Mouse (Mus musculus) lung, adult 18-20 months (tissue): Measurements from ENCODE around the gene Ahnak2.
"Not testable (repeated sequence)": the region's sequence is repeated elsewhere in the genome, so short reads cannot be mapped to it uniquely, and the experiment has no call there.

Experiments
- DNase-seq, 2 experiments: peaks; one replicate each; pipeline ENCODE4 v3.0.0; 2022; ENCODE audit warnings: mixed read lengths in 2 of 2

Ahnak2 gene

DNA sequence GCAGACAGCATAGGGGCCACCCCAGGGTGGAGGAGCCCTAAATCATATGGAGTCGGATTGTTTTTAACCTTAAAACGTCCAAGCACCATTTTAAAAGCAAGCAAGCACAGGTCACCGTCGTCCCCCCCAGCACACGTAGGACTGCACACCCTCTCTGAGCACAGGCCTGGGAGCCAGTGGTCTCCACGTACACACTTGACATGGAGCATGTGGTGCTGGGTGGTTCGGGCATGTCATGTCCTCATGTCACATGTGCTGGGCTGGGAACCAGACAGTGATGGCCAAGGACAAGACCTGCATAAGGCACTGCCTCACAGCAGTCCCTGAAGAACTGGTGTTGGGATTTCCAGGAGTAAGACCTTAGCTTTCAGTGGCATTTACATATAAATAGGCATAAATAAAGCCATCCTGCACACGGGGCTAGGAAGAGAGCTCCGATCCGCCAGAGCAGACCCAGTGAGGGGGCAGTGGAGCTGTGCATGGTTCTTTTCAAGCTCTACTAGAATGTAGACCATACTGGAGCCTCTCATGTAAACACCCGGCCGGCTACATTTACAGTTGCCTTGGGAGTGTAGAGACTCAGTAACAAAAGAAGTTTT, 18.0 kb upstream of the Ahnak2 start:
- DNase-seq: no peak

- DNase-seq: no peak
These were observed 16.7 kb upstream of the Ahnak2 start for GRCm38 (mm10) chr12:112819057-112819662.

DNA sequence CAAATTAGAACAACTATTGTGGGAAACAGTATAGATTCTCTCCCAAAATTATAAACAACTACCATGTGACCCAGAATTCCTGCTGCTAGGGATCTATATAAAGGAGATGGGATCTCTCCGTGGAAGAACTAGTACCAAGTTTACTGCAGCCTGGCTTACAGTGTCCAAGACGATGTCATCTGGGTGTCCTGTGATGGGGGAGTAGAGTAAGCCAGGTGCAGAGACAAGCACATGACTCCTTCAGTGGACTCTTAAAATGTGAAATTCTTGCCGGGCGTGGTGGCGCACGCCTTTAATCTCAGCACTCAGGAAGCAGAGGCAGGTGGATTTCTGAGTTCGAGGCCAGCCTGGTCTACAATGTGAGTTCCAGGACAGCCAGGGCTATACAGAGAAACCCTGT, 14.4 kb upstream of the Ahnak2 start:
- DNase-seq: not testable (repeated sequence)

DNA sequence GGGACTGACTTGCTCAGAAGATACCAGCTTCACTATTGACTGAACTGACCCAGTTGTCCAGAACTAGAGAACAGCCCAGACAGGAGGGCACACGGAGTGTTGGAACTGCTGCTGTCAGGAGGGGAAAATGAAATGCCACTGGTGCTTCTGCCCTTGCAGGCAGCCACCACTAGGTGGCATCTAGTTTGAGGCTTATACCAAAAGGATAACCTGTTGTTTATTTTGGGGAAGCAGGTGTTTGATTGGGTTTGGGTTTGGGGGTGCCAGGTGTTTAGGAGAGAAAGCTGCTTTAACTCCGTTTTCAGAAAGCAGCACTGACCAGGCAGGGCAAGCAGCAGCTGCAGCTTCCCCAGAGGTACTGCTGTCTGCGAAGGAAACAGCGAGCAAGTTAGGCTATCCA, 13.8 kb upstream of the Ahnak2 start:
- peak in 1 of 2 experiments; percentile 56 for DNase-seq

DNA sequence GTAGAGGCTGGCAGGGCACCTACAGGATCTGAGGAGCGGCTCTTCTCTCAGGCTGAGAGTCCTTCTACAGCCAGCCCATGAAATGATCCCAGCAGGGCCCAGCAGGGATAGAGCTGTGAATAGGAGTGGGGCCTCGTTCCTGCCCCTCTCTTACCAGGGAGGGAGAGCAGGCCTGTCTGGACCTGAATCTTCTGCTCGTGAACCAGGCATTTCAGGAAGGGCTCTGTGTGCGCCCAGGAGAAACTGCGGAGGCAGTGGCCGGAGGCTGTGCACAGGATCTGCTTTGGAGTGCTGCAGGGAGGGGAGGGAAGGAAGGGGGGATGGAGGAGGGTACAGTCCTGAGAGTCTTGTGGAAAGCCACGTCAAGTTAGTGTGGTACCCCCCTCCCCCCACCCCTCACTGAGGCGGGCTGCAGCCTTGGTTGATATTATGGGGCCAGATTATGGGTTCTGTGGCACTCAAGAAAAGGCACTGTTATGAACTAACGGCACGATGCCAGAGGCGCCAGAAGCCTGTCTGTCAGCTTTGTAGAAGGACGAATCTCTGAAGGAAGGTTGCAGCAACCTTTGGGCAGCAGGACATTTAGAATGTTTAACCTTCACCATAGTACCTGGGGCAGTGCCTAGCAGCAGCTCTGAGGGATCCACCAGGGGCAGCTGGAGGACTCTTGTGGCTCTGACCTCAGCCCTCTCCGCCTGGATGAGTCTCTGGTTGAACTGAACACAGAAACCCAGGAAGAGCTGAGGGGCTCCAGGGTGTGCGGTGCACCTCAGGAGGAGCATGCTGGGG, 12.4 kb upstream of the Ahnak2 start:
- no peak for DNase-seq

GRCm38 (mm10) chr12:112813370-112813769, 10.9 kb upstream of the Ahnak2 start:
- DNase-seq: no peak

- DNase-seq: no peak
These were observed 7.8 kb upstream of the Ahnak2 start for GRCm38 (mm10) chr12:112810092-112810885.

GRCm38 (mm10) chr12:112809641-112810040, 7.2 kb upstream of the Ahnak2 start:
- DNase-seq: no peak

DNA sequence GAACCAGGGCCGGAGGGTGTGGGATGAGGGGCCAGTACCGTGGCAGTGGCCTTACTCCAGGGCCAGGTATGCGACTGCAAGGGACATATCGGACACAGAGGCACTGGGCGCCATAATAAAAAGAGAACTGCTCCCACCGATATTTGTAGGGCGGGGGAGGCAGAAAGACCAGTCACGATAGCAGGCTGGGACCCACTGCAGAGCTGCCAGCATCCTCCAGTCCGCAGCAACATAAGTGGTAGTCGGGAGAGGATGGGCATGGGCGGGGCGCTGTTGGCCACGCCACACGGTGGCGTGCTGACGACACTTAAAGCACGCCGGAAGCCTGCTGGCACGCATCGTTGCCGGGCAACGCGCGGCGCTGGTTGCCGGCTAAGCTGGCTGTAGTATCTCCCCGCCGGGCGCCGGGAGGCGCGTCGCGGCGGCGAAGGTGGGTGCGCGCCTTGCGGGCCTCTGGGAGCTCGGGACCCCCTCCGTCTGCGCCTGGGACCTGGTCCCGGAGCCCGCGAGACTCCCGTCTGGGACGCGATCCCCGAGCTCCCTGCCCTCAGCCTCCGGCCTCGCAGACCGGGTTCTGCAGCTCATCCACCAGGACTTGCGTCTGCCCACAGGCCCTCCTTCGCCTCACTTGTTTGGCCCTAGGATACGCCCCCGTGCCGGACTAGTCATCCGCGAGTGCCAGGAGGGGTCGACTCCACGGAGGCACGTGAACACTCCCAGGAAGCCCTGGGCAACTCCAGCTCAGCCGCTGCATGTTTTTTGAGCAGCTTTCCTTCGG, 6.3 kb upstream of the Ahnak2 start, which contains the start of gene Clba1:
Gene Clba1, plus strand, starts transcription at position 351 of the 778 bp plus-strand sequence.
- peak; percentile 91 to 94 for DNase-seq

GRCm38 (mm10) chr12:112808212-112808586, 5.7 kb upstream of the Ahnak2 start:
- no peak for DNase-seq

DNA sequence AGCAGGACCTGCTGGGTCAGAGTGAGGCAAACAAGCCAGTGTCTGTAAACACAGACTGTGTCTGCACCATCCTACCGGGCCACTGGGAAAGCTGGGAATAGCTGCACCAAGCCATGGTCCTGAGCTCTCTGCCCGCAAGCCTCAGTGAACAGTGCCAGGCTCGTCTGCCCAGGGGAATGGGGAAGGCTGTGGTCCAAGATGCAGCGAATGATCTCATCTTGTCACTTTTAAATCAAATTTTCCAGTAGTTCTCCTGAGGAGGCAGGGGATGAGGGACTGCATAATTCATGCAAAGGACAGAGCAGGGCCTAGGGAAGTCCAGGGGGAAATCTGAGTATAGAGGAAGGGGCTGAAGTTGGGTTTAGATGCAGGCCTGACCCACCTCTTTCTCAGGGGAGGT, 5.3 kb upstream of the Ahnak2 start:
- DNase-seq: no peak

DNA sequence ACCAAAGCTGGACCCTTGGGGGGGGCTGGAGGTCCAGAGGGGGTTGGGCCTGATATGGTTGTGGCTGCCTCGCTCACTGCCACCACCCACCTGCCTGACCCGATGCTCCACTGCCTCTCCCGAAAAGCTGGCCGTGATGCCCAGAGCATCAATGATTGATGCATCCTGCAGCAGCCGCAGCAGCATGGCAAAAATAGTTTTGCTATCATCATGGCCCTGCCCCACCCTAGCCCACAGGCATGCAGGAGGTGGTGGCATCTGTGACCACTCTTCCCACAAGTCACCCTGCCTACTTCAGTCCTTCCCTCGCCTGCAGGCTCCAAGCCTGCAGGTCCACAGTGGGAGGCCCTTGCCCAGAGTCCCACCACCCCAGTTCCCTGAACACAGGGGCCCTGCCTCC, 3.6 kb upstream of the Ahnak2 start:
- DNase-seq: no peak

DNA sequence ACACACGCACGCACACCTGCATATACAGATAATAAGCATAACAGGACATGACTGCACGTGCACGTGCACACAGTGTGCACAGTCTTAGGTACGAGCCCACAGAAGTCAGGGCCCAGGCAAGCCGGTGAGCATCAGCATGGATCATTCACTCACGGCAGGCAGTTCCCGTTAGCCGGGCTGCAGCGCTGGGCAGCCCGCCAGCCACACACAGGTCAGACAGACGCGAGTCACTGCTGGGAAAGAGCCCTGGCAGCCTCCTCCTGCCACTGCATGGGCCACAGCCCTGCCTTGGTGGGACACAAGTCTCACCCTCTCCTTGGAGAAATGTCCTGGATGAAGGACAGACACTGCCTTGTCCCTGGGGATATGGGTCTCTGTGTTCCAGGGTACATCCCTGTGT, 1.6 kb upstream of the Ahnak2 start:
- DNase-seq: no peak

GRCm38 (mm10) chr12:112802917-112803316, 460 bp upstream of the Ahnak2 start:
- DNase-seq: no peak

DNA sequence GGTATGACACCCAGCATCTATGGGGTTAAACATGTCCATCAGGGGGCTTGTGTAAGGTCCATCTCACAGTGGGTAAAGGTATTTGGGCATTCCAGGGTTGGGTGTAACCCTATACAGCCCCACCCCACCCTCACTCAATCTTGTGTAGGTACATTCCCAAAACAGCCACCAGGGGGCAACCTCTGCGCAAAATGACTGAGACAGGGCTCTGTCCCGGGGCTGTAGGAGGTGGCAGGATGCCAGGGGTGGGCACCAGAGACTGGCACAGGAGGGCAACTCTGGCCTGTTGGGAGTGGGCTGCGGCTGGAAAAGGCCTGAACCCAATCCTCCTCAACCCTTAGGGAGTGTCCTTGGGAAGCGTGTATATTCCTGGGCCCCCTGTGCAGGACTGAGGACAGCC, 2.0 kb downstream of the Ahnak2 start:
- peak; percentile 64 to 74 for DNase-seq

- no peak for DNase-seq
These were observed 3.1 kb downstream of the Ahnak2 start for GRCm38 (mm10) chr12:112799237-112799970.

DNA sequence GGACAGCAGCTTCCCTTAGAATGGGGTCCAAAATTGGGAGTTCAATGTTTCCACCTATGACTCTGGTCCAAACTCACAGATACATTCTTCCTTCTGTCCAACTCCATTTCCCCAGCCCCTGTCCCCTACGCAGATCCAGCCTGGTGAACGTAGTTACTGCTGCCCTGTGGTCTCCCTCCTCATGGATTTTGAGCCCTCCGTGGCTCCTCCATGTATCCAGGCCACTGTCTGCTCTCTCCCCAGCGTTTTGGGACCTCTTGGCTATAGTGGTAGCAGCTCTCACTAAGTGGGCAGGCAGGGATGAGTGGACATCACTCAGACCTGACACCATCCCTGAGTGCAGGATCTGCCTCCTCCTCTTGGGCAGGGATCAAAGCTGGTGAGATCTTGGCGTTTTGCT, 3.7 kb downstream of the Ahnak2 start:
- no peak for DNase-seq

GRCm38 (mm10) chr12:112798332-112798681, 4.2 kb downstream of the Ahnak2 start:
- no peak for DNase-seq

DNA sequence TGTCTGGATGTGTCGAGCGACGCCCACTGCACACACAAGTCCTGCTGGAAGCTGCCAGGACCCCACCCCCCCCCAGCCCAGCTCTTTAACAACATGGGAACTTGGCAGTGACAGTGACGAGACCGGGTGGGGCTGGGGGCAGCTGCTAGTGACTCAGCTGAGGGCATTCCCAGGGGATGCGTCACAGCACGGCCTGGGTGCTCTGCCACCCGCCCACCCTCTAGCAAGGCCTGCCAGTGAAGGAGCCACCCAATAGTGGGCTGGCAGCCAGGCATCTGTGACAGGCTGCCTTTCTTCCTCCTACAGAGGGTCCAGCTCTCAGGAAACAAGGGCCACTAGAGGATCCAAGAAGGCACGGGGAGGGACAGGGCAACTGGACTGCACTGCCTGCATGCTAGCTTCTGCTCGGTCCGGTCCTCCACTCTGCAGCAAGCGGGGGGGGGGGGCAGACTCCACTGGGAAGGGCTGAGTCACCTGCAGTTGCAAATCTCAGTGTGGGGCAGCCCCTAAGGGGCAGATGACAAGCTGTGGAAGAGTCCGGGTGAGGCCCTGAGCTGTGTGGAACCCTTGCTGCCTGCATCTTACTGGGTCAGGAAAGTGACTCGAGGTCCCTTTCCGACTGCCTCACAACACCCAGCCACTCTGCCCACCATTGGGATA, 4.7 kb downstream of the Ahnak2 start:
- DNase-seq: peak; percentile 53 to 65

DNA sequence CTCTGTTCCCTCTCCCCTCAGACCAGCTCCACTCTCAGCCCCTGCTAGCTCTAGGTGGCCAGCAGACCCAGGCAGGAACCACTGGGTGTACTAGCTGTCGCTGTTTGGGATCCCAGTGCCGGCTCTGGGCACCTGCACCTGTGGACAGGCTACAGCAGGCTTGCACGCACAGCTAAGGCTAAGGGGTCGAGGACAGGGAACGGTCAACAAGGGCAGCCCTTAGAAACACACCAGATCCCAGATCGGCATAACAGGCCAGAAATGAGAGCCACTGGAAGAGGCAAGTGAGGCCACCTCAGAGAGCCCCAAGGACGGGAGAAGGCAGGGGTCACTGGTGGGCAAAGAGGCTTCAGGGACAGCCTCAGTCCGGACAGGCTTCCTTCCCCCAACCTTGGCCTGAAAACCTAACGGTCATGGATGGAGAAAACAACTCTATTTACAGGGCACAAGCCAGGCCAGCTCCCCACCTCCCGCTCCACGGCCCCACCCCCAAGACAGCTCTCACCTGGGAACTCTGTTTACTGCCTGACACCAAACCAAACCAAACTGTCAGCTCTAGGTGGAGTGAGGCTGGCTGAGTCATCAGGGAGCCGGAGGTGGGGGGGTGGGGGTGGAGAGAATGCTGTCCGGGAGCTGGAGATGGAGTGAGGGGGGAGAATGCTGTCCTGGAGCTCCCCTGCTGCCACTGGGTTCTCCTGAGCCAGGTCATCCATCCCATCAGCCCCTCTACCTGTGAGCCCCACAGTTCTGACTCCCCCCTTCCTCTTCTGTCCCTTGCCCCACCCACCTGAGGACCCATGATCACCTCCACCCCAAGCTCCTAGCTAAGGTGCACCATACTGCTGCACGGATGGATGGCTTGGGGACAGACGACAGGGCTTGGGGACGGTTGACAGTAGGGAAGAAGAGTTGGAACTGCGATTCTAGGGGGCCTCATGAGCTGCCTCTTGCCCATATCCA, 5.6 kb downstream of the Ahnak2 start:
- DNase-seq: peak; percentile 47 to 65
